Mouse (Mus musculus) hindbrain, embryonic 10.5 days (tissue): ENCODE measurements at regions not wholly inside any gene's neighbourhood (a gene's known extent, or its start where the extent isn't known, plus 50 kb on each side); places are given as distances from the start of the nearest gene placed in this dataset.
"Not testable (repeated sequence)": the region's sequence is repeated elsewhere in the genome, so short reads cannot be mapped to it uniquely, and the experiment has no call there.

ENCODE experiments used
- DNase-seq: peaks from one replicate; pipeline ENCODE4 v3.0.0-alpha.2; 2017; ENCODE audit warnings: low spot score
- H3K27ac ChIP-seq: fragments of 300-500 bp; sonication (generic); 2 replicates; pipeline ENCODE4 v1.5.1; 2016; ENCODE audit warnings: mild to moderate bottlenecking, moderate library complexity
- H3K27me3 ChIP-seq: fragments of 300-500 bp; sonication (generic); 2 replicates; pipeline ENCODE4 v1.6.1; 2016; ENCODE audit warnings: mild to moderate bottlenecking; ENCODE audit not compliant: poor library complexity, insufficient read depth, severe bottlenecking
- H3K36me3 ChIP-seq: fragments of 300-500 bp; sonication (generic); 2 replicates; pipeline ENCODE4 v1.6.1; 2016; ENCODE audit warnings: mild to moderate bottlenecking, moderate library complexity
- H3K4me1 ChIP-seq: fragments of 300-500 bp; sonication (generic); replicated peaks from 2 replicates; pipeline ENCODE4 v1.6.1; 2016; ENCODE audit warnings: mild to moderate bottlenecking
- H3K4me3 ChIP-seq: fragments of 300-500 bp; sonication (generic); 2 replicates; pipeline ENCODE4 v1.5.1; 2016; ENCODE audit warnings: mild to moderate bottlenecking, moderate library complexity
- H3K9me3 ChIP-seq: fragments of 300-500 bp; sonication (generic); 2 replicates; pipeline ENCODE4 v1.6.1; 2016; ENCODE audit warnings: mild to moderate bottlenecking, moderate library complexity
- WGBS: fragments of 180-500 bp; shearing (Covaris S2); methylation state at CpG from one replicate; pipeline ENCODE4 v1.1.7; 2016; 5-methylcytosine and 5-hydroxymethylcytosine counted together

DNA sequence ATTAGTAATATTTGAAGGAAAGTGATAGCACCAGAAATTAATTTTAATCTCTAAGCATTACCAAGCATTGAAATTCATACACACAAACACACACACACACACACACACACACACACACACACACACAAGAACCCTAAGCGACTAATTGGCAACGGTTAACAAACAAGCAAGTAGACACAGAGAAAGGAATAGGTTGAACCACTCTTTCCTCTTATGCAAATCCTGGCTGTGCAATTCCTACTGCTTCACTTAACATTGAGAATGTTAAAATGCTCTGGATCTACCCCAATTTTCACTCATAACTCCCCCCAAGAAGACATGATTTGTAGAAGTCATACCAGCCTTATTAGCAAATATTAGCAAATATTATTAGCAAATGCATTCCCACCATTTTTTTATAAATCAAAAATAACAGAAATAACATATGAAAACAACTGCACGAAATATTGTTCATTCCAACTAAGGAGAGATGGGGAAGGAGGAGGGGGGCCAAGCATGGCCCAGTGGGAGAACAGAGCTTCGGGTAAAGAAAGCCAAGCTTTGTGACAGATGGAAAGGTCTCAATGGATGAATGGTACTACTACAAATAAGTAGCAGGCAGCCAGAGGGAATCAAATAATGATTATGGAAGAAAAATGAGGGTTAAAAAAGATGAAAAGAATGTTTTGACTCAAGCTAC lies 652.5 kb upstream of the Mms22l start:
- H3K27ac ChIP-seq, result peak overlapping the region; percentile 72; the same call in 1 of the 2 replicates
- WGBS, result 71% methylated on average over 4 of the region's 4 CpGs
- no peaks in the 10 kb centered on the region for H3K27me3 ChIP-seq
- H3K4me3 ChIP-seq, result no peak overlapping the region
- H3K36me3 ChIP-seq, result no peaks in the 10 kb centered on the region
- H3K9me3 ChIP-seq, result no peaks in the 10 kb centered on the region
- H3K4me1 ChIP-seq, result no peaks in the 10 kb centered on the region
- DNase-seq, result no peak

DNA sequence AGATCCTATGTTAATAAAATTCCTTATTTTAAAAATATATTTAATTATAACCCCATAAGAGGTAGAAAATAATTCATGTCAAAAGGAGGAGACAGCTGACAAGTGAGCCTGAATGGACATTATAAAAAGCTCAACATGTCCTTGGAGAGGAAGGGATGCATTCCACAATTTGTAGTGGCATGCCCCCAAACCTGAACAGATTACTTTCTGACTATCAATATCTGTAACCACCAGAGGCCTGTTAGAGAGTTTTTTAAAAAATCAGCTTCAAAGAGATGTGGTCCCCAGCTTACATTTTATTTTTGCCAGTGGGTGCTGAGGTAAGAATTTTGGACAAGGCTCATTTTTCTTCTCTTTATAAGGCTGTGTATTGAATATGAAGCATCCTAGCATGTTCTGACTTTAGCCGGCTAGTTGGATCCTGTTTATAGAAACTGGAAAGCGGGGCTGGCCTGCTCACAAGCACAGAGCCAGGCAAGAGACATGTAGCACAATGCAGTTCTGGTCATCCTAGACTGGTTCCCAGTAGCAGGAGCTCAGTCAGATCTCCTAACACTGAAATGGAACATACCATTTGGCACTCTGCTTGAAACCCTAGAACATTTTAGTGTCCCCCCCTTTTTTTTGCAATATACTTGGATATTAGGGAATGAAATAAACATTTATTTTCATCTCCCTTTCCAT lies 651.8 kb upstream of the Mms22l start:
- no peaks in the 10 kb centered on the region for H3K27me3 ChIP-seq
- H3K36me3 ChIP-seq, result no peaks in the 10 kb centered on the region
- no peaks in the 10 kb centered on the region for H3K9me3 ChIP-seq
- WGBS, result 83% methylated on average over 2 of the region's 2 CpGs
- no peak for DNase-seq
- H3K4me1 ChIP-seq, result no peaks in the 10 kb centered on the region
- peak overlapping the region; percentile 72 for H3K27ac ChIP-seq
- no peak overlapping the region for H3K4me3 ChIP-seq

DNA sequence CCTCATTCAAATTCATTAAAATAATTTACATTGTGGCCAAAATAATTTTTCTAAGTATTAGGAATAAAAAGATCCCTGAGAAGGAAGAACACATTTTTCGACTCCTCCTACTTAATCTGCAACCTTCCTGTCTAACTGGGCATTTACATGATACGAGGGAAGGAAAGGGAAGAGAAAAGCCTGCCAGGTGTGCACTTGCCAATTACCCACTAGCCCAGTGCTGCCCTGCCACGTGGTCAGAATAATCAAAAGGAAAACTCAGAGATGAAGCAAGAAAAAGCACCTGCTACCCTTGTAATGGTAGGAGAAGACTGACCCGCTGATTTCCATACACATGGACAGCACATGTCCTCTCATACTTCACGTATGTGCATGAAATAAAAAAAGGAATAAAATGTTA lies 651.0 kb upstream of the Mms22l start:
- H3K4me1 ChIP-seq, result no peaks in the 10 kb centered on the region
- H3K9me3 ChIP-seq, result no peaks in the 10 kb centered on the region
- WGBS, result 76% methylated on average over 5 of the region's 5 CpGs
- no peak overlapping the region for H3K27ac ChIP-seq
- no peaks in the 10 kb centered on the region for H3K36me3 ChIP-seq
- no peak overlapping the region for H3K4me3 ChIP-seq
- H3K27me3 ChIP-seq, result no peaks in the 10 kb centered on the region
- DNase-seq, result no peak

DNA sequence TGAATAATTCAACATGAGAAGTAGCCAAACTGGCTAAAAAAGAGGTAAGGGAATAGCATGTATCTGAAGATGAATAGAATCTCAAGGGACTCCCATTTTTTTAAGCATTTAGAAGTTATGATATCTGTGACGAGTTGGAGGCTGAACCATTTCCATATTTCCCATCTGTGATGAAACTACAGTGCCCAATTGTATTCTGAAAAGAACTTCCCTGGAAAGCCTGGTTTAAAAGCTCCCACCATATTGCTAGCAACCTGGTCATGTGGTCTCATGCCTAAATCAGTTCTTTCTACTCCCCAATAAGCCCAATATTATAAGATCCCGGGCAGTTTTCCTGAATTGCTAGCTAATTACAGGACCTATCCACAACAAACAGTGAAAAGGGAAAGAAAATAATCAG lies 645.6 kb upstream of the Mms22l start:
- DNase-seq, result no peak
- Histone ChIP-seq H3K9me3 (no peaks in the 10 kb centered on the region), H3K4me1 (no peaks in the 10 kb centered on the region), H3K27ac (no peak overlapping the region), H3K27me3 (no peaks in the 10 kb centered on the region), H3K4me3 (no peak overlapping the region), H3K36me3 (no peaks in the 10 kb centered on the region)
- WGBS, result 90% methylated on average over 2 of the region's 2 CpGs

DNA sequence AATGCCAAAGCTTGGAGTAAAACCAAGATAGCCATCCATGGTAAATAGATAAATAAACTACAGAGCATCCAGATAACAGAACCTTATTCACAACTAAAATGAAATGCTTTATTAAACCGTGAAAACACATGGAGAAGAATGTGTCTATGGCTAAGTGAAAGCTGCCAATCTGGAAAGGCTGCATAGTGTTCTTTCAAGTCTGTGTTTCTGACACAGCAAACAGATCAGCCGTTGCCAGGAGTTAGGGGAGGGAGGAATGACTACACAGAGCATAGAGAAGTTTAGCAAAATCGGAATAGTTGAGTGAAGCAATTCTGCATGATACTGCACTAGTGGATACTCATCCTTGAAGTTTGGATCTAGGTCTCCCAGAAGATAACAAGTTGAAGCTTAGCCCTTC lies 633.8 kb upstream of the Mms22l start:
- WGBS, result 88% methylated on average over 3 of the region's 3 CpGs
- Histone ChIP-seq H3K9me3 (no peaks in the 10 kb centered on the region), H3K4me1 (no peaks in the 10 kb centered on the region), H3K4me3 (no peak overlapping the region), H3K36me3 (no peaks in the 10 kb centered on the region), H3K27me3 (no peaks in the 10 kb centered on the region), H3K27ac (no peak overlapping the region)
- no peak for DNase-seq

DNA sequence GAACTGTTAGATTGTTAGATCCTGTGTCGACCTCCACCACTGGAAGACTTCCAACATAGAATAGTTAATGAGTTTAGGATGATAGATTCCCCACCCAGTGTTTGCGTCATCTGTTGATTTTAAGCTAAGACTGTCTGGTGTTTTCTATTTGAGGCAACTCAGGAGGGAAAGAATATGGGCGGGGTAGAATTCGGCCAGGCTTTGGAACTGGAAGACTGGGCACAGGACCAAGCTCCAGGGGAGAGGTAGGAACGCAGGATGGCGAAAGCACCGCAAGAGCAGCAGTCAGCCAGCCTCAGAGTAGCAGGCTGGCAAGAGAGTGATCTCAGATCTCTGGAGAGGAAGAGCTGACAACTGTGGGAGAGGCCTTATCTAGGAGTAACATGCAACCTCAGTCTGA lies 616.2 kb upstream of the Mms22l start:
- H3K36me3 ChIP-seq, result no peaks in the 10 kb centered on the region
- H3K4me1 ChIP-seq, result no peaks in the 10 kb centered on the region
- 89% methylated on average over 7 of the region's 7 CpGs for WGBS
- H3K27me3 ChIP-seq, result no peaks in the 10 kb centered on the region
- no peak for DNase-seq
- H3K4me3 ChIP-seq, result no peak overlapping the region
- H3K9me3 ChIP-seq, result no peaks in the 10 kb centered on the region
- H3K27ac ChIP-seq, result no peak overlapping the region

DNA sequence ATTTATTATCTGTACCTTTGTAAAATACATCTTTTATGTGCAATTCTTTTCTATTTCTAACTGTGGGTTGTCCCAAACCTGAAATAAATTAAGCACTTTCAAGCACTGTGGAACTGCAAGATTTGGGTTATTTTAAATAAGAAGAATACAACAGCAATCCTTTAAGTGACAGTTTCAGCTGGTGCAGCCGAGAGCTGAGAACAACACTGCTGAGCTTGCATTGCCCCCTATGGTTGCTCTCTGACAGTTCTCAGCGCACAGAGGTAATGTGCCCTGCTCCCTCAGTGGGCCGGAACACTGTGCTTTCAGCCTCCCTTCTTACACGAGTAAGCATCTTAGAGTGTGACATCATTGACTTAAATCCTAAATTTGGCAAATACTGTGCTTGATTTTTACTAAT lies 582.9 kb upstream of the Mms22l start:
- Histone ChIP-seq H3K4me1 (no peaks in the 10 kb centered on the region), H3K9me3 (no peaks in the 10 kb centered on the region), H3K36me3 (no peaks in the 10 kb centered on the region), H3K4me3 (no peak overlapping the region), H3K27me3 (no peaks in the 10 kb centered on the region), H3K27ac (no peak overlapping the region)
- WGBS, result 18% methylated on average over 4 of the region's 4 CpGs
- peak; percentile 36 for DNase-seq

DNA sequence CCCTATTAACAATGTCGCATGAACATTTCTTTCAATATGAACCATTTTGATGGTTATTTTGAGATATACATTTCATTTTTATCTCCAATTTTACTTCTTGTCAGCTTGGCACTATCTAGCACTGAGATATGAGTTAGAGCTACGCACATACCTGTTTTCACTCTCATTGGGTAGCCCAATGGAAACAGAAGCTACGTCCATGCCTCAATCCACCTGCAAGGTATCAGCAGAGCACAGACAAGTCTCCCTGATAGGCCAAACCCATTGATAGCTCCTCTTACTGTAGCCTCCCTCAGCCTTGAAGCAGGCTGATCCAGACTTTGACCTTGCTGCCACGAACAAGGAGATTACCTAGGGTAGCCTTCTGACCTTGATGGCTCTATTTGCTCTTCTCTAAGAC lies 582.4 kb upstream of the Mms22l start:
- H3K36me3 ChIP-seq, result no peaks in the 10 kb centered on the region
- no peaks in the 10 kb centered on the region for H3K9me3 ChIP-seq
- WGBS, result 76% methylated on average over 4 of the region's 4 CpGs
- no peak overlapping the region for H3K27ac ChIP-seq
- no peak for DNase-seq
- no peaks in the 10 kb centered on the region for H3K27me3 ChIP-seq
- H3K4me1 ChIP-seq, result no peaks in the 10 kb centered on the region
- no peak overlapping the region for H3K4me3 ChIP-seq

DNA sequence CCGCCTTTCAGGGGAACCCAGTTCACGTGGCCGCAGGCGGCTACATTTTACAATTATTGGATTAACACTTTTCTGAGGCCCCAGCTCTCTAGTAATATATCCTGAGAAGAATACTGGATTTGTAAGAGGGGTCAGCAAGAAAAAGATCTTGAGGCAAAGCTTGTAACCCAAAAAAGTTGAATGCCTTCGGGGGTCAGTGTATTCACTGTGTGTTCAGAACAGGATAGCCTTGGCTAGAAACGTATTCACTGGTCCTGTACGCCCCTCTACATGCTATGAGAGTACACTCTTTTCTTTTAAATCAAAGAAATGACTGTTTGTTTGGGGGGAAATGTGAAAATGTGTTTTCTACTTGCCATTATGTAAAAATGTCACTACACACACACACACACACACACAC lies 581.8 kb upstream of the Mms22l start:
- WGBS, result 88% methylated on average over 7 of the region's 7 CpGs
- Histone ChIP-seq H3K9me3 (no peaks in the 10 kb centered on the region), H3K4me1 (no peaks in the 10 kb centered on the region), H3K36me3 (no peaks in the 10 kb centered on the region), H3K27me3 (no peaks in the 10 kb centered on the region), H3K4me3 (no peak overlapping the region), H3K27ac (no peak overlapping the region)
- no peak for DNase-seq

DNA sequence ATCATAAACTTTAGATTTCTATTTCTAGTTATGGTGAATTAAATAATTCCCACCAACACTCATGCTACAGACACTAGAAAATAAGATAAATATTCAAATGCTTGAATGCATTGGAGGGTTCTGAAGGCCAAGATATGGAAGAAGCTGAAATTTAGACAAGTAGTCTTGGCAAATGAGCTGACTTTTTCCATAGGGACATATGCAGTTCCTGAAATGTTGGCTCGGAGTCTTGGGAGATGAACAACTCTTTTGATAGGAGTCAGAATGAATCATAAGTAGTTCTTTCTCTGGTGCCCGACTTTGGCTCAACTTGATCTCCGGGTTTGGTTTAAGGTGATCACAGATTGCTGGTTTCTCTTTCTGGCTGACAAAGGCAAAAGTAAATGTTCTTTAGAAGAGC lies 574.7 kb upstream of the Mms22l start:
- Histone ChIP-seq H3K27me3 (no peaks in the 10 kb centered on the region), H3K27ac (no peak overlapping the region), H3K4me3 (no peak overlapping the region), H3K36me3 (no peaks in the 10 kb centered on the region), H3K4me1 (no peaks in the 10 kb centered on the region), H3K9me3 (no peaks in the 10 kb centered on the region)
- no peak for DNase-seq
- WGBS, result 83% methylated on average over 3 of the region's 3 CpGs

DNA sequence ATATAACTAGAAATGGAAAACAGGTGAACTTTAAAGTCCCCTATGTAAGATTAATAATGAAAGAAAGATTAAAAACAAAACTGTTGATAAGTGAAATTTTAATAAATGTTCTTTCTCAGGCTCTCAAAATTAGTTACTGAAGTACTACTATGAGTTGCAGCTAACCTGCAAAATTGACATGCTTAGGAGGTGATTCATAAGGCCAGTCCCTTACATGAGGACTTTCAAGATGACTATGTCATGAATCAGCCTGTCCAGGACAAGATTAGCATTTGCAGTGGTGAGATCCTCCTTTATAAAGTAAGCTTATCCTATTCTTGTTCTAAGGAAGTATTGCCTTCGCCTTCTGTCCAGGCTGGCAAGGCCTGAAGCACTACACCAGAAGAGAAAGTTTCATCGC lies 542.1 kb upstream of the Mms22l start:
- Histone ChIP-seq H3K4me3 (no peak overlapping the region), H3K36me3 (no peaks in the 10 kb centered on the region), H3K4me1 (no peaks in the 10 kb centered on the region), H3K27me3 (no peaks in the 10 kb centered on the region), H3K9me3 (no peaks in the 10 kb centered on the region), H3K27ac (no peak overlapping the region)
- no peak for DNase-seq
- WGBS, result 87% methylated on average over 2 of the region's 2 CpGs

DNA sequence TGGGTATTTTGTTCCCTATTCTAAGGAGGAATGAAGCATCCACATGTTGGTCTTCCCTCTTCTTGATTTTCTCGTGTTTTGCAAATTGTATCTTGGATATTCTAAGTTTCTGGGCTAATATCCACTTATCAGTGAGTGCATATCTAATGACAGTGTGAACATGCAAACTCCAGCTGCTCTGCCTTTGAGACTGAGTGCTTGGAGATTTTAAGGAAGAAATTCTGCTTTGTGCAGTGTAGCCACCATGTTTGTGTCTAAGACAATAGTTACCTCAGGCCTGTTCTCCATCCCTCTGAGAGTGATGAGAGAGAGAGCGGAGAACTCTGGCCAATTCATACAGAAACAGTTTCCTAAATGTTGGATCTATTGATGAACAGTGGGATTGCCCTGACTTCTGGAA lies 514.1 kb upstream of the Mms22l start:
- H3K36me3 ChIP-seq, DNase-seq, H3K9me3 ChIP-seq, H3K27me3 ChIP-seq: not testable (repeated sequence)
- Histone ChIP-seq H3K4me3 (0 out of 2 replicates have a peak overlapping the region, but pooled peaks have one; percentile 36), H3K27ac (peak overlapping the region; percentile 84), H3K4me1 (peaks cover 41% of the 10 kb centered on the region)
- WGBS, result 89% methylated on average over 2 of the region's 2 CpGs

DNA sequence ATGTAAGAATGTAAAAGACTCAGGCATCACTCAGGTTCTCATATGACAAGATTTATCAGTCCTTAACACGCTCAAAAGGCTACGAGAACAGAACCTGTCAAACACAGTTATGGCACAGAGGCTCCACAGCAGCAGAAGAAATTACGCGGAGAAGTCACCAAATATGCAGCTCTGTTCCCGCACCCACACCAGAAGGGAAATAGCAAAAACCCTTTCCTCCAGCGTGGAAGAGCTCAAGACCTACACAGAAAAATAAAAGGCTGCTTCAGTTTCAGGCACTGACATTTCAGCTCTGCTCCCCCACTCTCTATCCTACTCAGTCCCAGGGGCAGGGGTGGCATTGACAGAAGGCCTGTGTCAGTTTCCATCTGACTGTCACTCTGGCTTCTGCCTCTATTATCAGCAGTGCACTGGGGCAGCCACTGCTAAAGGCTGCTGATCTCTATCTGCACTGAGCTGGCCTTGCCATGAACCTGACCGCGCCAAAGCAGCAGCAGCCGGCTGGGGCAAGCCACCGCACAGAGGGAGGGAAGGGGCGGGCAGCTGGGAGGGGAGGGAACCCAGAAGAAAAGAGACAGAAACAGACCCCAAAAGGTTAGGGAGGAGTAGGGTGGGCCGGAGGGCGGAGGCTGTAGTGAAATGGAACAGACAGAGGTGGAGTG lies 513.3 kb upstream of the Mms22l start:
- H3K4me3 ChIP-seq, result peak overlapping the region; percentile 36
- no peaks in the 10 kb centered on the region for H3K27me3 ChIP-seq
- no peaks in the 10 kb centered on the region for H3K9me3 ChIP-seq
- H3K36me3 ChIP-seq, result no peaks in the 10 kb centered on the region
- peak overlapping the region; percentile 84 for H3K27ac ChIP-seq
- 23% methylated on average over 13 of the region's 13 CpGs for WGBS
- peak; percentile 88 for DNase-seq
- peaks cover 41% of the 10 kb centered on the region for H3K4me1 ChIP-seq
